Mouse (Mus musculus) midbrain, embryonic 10.5 days (tissue): ENCODE results near the gene Ppp1r16b. TPM values are rescaled to one million over a fixed set of nuclear protein-coding genes. Genes with fewer than 3 reads are reported as not detected.

ENCODE experiments used
- DNase-seq: peaks from one replicate; pipeline ENCODE4 v3.0.0-alpha.2; 2017; ENCODE audit warnings: low spot score
- H3K27ac ChIP-seq: fragments of 300-500 bp; sonication (generic); replicated peaks from 2 replicates; pipeline ENCODE4 v1.5.1; 2016; ENCODE audit warnings: mild to moderate bottlenecking
- H3K27me3 ChIP-seq: fragments of 300-500 bp; sonication (generic); 2 replicates; pipeline ENCODE4 v1.6.1; 2016; ENCODE audit warnings: low read depth, mild to moderate bottlenecking; ENCODE audit not compliant: poor library complexity, severe bottlenecking
- H3K36me3 ChIP-seq: fragments of 300-500 bp; sonication (generic); 2 replicates; pipeline ENCODE4 v1.6.1; 2016; ENCODE audit warnings: mild to moderate bottlenecking, moderate library complexity
- H3K4me1 ChIP-seq: fragments of 300-500 bp; sonication (generic); 2 replicates; pipeline ENCODE4 v1.6.1; 2016
- H3K4me3 ChIP-seq: fragments of 300-500 bp; sonication (generic); 2 replicates; pipeline ENCODE4 v1.5.1; 2016; ENCODE audit warnings: mild to moderate bottlenecking, moderate library complexity
- H3K9me3 ChIP-seq: fragments of 300-500 bp; sonication (generic); replicated peaks from 2 replicates; pipeline ENCODE4 v1.6.1; 2016; ENCODE audit warnings: mild to moderate bottlenecking
- WGBS: fragments of 180-500 bp; shearing (Covaris S2); methylation state at CpG from one replicate; pipeline ENCODE4 v1.1.7; 2016; 5-methylcytosine and 5-hydroxymethylcytosine counted together
- microRNA counts: library from miRNA; unstranded; fragments of <30 nt; microRNA quantifications from one replicate; lab custom pipeline; 2017
- microRNA-seq: library from miRNA; unstranded; fragments of <30 nt; microRNA quantifications from one replicate; pipeline ENCODE4, GENCODE M21; 2017
- polyA plus RNA-seq: library from polyadenylated mRNA; unstranded; fragments of >200 nt; fragmentation: Nextera tagmentation; extraction: Ambion mirVana; gene quantifications from 2 replicates; pipeline ENCODE4 v1.2.1, GENCODE M21; 2016

Gene Ppp1r16b
- polyA plus RNA-seq, 1 experiment from 2014 or later, result 3.7 TPM

GRCm38 (mm10) chr2:158799328-158799727 lies 134.1 kb downstream of the Ppp1r16b start:
- Histone ChIP-seq H3K9me3 (no peaks in the 10 kb centered on the region), H3K27ac (no peak overlapping the region)
- no peak for DNase-seq

GRCm38 (mm10) chr2:158800788-158801187 lies 135.6 kb downstream of the Ppp1r16b start:
- Histone ChIP-seq H3K36me3 (peaks cover 57% of the 10 kb centered on the region), H3K4me1 (peaks cover 6% of the 10 kb centered on the region; the same call in 1 of the 2 replicates), H3K9me3 (no peaks in the 10 kb centered on the region), H3K27ac (no peak overlapping the region), H3K4me3 (no peak overlapping the region), H3K27me3 (no peaks in the 10 kb centered on the region)
- no peak for DNase-seq
- WGBS, result 96% methylated on average over 8 of the region's 8 CpGs

More at GRCm38 (mm10) chr2:158799328-158799727, 134.1 kb downstream of the Ppp1r16b start:
- Histone ChIP-seq H3K4me3 (no peak overlapping the region), H3K36me3 (peaks cover 47% of the 10 kb centered on the region), H3K27me3 (no peaks in the 10 kb centered on the region), H3K4me1 (peaks cover 14% of the 10 kb centered on the region)
- 81% methylated on average over 4 of the region's 4 CpGs for WGBS

GRCm38 (mm10) chr2:158803575-158803974 lies 138.4 kb downstream of the Ppp1r16b start:
- peaks cover 76% of the 10 kb centered on the region for H3K36me3 ChIP-seq
- no peaks in the 10 kb centered on the region; the same call in 1 of the 2 replicates for H3K4me1 ChIP-seq
- 90% methylated on average over 8 of the region's 8 CpGs for WGBS

GRCm38 (mm10) chr2:158815686-158816085 lies 150.5 kb downstream of the Ppp1r16b start:
- Histone ChIP-seq H3K4me1 (no peaks in the 10 kb centered on the region), H3K36me3 (peaks cover 68% of the 10 kb centered on the region), H3K9me3 (no peaks in the 10 kb centered on the region), H3K27me3 (no peaks in the 10 kb centered on the region), H3K27ac (no peak overlapping the region), H3K4me3 (no peak overlapping the region)
- no peak for DNase-seq

More at GRCm38 (mm10) chr2:158803575-158803974, 138.4 kb downstream of the Ppp1r16b start:
- H3K27ac ChIP-seq, result no peak overlapping the region
- H3K9me3 ChIP-seq, result no peaks in the 10 kb centered on the region
- DNase-seq, result no peak
- H3K27me3 ChIP-seq, result no peaks in the 10 kb centered on the region
- H3K4me3 ChIP-seq, result no peak overlapping the region

MicroRNA genes within 50 kb of the gene (microRNA counts, 519-probe panel; counts per million panel counts)
- microRNA mmu-miR-3474 (lab: Ali Mortazavi, UCI), result not detected

Small RNAs within 50 kb of the gene (microRNA-seq; reads per million reads assigned to microRNA genes)
- gene Gm26141 (not detected), gene Mir3474 (2.7 reads per million)

Other genes starting within 250 kb of the Ppp1r16b start
- gene Adig, start 162.8 kb upstream of the Ppp1r16b start, polyA plus RNA-seq, result not detected in 2 replicates
- 0.21 and 0.35 TPM in 2 replicates for gene Arhgap40, start 152.6 kb upstream of the Ppp1r16b start, polyA plus RNA-seq
- 0.25 and 0.68 TPM in 2 replicates for gene Slc32a1, start 54.6 kb upstream of the Ppp1r16b start, polyA plus RNA-seq
- 14.1 and 14.8 TPM in 2 replicates for gene Actr5, start 40.5 kb upstream of the Ppp1r16b start, polyA plus RNA-seq
- 54.4 and 55.8 TPM in 2 replicates for gene Fam83d, start 102.7 kb downstream of the Ppp1r16b start, polyA plus RNA-seq
- 17.7 and 19.6 TPM in 2 replicates for gene Dhx35, start 129.4 kb downstream of the Ppp1r16b start, polyA plus RNA-seq